Mouse (Mus musculus) ES-Bruce4 (cell line): ENCODE data around the gene Apba2.

ENCODE experiments used
- CTCF ChIP-seq: IDR thresholded peaks from one replicate; pipeline ENCODE4 v1.8.1; 2011; ENCODE audit warnings: low read depth, low read length
- EP300 ChIP-seq: IDR thresholded peaks from 2 replicates; pipeline ENCODE4 v1.6.1; 2011; ENCODE audit warnings: low read depth, low read length; ENCODE audit not compliant: insufficient read depth
- POLR2A ChIP-seq: IDR thresholded peaks from one replicate; pipeline ENCODE4 v1.8.1; 2011; ENCODE audit warnings: low read length; ENCODE audit not compliant: insufficient read depth

DNA sequence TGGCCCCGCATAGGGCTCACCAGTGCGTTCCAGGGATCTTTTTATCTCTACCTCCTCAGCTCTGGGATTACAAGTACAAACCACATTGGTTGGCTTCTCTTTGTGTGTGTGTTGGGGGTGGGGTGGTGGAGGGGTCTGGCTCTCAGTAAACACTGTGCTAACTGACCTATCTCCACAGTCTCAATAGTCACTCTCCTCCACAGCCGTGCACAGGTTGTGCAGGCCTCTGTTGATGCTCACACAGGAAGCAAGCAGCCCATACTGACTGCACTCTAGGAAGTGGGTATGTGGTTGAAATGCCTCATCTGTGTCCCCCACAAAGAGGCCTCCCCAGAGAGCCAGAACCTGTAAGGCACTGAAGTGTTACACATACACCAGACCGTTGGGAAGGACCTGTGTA lies 131.7 kb downstream of the Apba2 start:
- TF ChIP-seq CTCF, result no peak
- TF ChIP-seq POLR2A, result no peak
- TF ChIP-seq EP300, result no peak
